Mouse (Mus musculus): ENCODE data around the gene Gm7356. TPM values are rescaled to one million over a fixed set of nuclear protein-coding genes. Genes with fewer than 3 reads are reported as not detected.

Gene Gm7356
- polyA plus RNA-seq, 1 experiment from 2014 or later = not detected

Other genes with a start within 250 kb of the Gm7356 start
- 54.1 and 68.7 TPM in 2 replicates for gene Afdn, start 243.2 kb downstream of the Gm7356 start, polyA plus RNA-seq (2015; fragmentation: Nextera tagmentation; extraction: Ambion mirVana)
- 3.7 and 4.2 TPM in 2 replicates for gene Tcte2, start 241.9 kb downstream of the Gm7356 start, polyA plus RNA-seq (2015; fragmentation: Nextera tagmentation; extraction: Ambion mirVana)
- gene Gm7168, start 55.3 kb downstream of the Gm7356 start, polyA plus RNA-seq (2015; fragmentation: Nextera tagmentation; extraction: Ambion mirVana) = not detected in 2 replicates
- gene Gm7358, start 55.8 kb upstream of the Gm7356 start, polyA plus RNA-seq (2015; fragmentation: Nextera tagmentation; extraction: Ambion mirVana) = not detected in 2 replicates
- 1.5 and 6.1 TPM in 2 replicates for gene Dact2, start 200.6 kb upstream of the Gm7356 start, polyA plus RNA-seq (2015; fragmentation: Nextera tagmentation; extraction: Ambion mirVana)